Mouse (Mus musculus): ENCODE data around the gene Fgfr2. TPM values are rescaled to one million over a fixed set of nuclear protein-coding genes. Genes with fewer than 3 reads are reported as not detected.

Fgfr2 gene
- total RNA-seq, 2 experiments from 2014 or later = not detected

GRCm38 (mm10) chr7:132808051-132808796 is 314.9 kb downstream of the Fgfr2 start:
- no peak for ATAC-seq (replicated peaks; ENCODE audit: poor library complexity)

GRCm38 (mm10) chr7:132806926-132807857 is 316.0 kb downstream of the Fgfr2 start:
- ATAC-seq (replicated peaks; ENCODE audit: poor library complexity) = no peak

- ATAC-seq (replicated peaks; ENCODE audit: poor library complexity) = no peak
Observed at GRCm38 (mm10) chr7:132806286-132806685, 316.9 kb downstream of the Fgfr2 start.

- peak; percentile 33 for ATAC-seq (replicated peaks; ENCODE audit: poor library complexity)
Observed at GRCm38 (mm10) chr7:132804951-132805350, 318.2 kb downstream of the Fgfr2 start.

- ATAC-seq (replicated peaks; ENCODE audit: poor library complexity) = no peak
Observed at GRCm38 (mm10) chr7:132804461-132804860, 318.7 kb downstream of the Fgfr2 start.

- peak; percentile 72 for ATAC-seq (replicated peaks; ENCODE audit: poor library complexity)
Observed at GRCm38 (mm10) chr7:132803962-132804361, 319.2 kb downstream of the Fgfr2 start.

GRCm38 (mm10) chr7:132803336-132803735 is 319.8 kb downstream of the Fgfr2 start:
- no peak for ATAC-seq (replicated peaks; ENCODE audit: poor library complexity)

- no peak for ATAC-seq (replicated peaks; ENCODE audit: poor library complexity)
Observed at GRCm38 (mm10) chr7:132802691-132803090, 320.5 kb downstream of the Fgfr2 start.

- ATAC-seq (replicated peaks; ENCODE audit: poor library complexity) = no peak
Observed at GRCm38 (mm10) chr7:132802066-132802465, 321.1 kb downstream of the Fgfr2 start.

GRCm38 (mm10) chr7:132801509-132801908 is 321.6 kb downstream of the Fgfr2 start:
- ATAC-seq (replicated peaks; ENCODE audit: poor library complexity) = no peak

GRCm38 (mm10) chr7:132800868-132801267 is 322.3 kb downstream of the Fgfr2 start:
- ATAC-seq (replicated peaks; ENCODE audit: poor library complexity) = no peak

- no peak for ATAC-seq (replicated peaks; ENCODE audit: poor library complexity)
Observed at GRCm38 (mm10) chr7:132799119-132800016, 323.8 kb downstream of the Fgfr2 start.

GRCm38 (mm10) chr7:132795141-132795540 is 328.0 kb downstream of the Fgfr2 start:
- ATAC-seq (replicated peaks; ENCODE audit: poor library complexity) = no peak

- peak; percentile 16 for ATAC-seq (replicated peaks; ENCODE audit: poor library complexity)
Observed at GRCm38 (mm10) chr7:132793467-132793866, 329.7 kb downstream of the Fgfr2 start.

GRCm38 (mm10) chr7:132790447-132791219 is 332.5 kb downstream of the Fgfr2 start:
- no peak for ATAC-seq (replicated peaks; ENCODE audit: poor library complexity)

- ATAC-seq (replicated peaks; ENCODE audit: poor library complexity) = no peak
Observed at GRCm38 (mm10) chr7:132788826-132789225, 334.3 kb downstream of the Fgfr2 start.

GRCm38 (mm10) chr7:132787496-132788190 is 335.5 kb downstream of the Fgfr2 start:
- peak; percentile 45 for ATAC-seq (replicated peaks; ENCODE audit: poor library complexity)

- ATAC-seq (replicated peaks; ENCODE audit: poor library complexity) = no peak
Observed at GRCm38 (mm10) chr7:132787022-132787421, 336.1 kb downstream of the Fgfr2 start.

- 0 out of 2 replicates have a peak, but pooled peaks have one; percentile 6 for ATAC-seq (replicated peaks; ENCODE audit: poor library complexity)
Observed at GRCm38 (mm10) chr7:132786522-132786921, 336.6 kb downstream of the Fgfr2 start.
